Mouse (Mus musculus): ENCODE results near the gene Tacc3. TPM values are rescaled to one million over a fixed set of nuclear protein-coding genes. Genes with fewer than 3 reads are reported as not detected.

Tacc3 gene
- polyA plus RNA-seq, 1 experiment from 2014 or later, result 277 TPM

- Histone ChIP-seq H3K4me1 (ENCODE audit: control insufficient read depth, insufficient read depth, low read length) (peaks cover 21% of the 10 kb centered on the region), H3K9me3 (ENCODE audit: control insufficient read depth, low read length) (no peaks in the 10 kb centered on the region), H3K9ac (ENCODE audit: low read length) (no peak overlapping the region), H3K27me3 (ENCODE audit: control insufficient read depth, insufficient read depth, low read length) (peaks cover 14% of the 10 kb centered on the region), H3K36me3 (ENCODE audit: control insufficient read depth, insufficient read depth, low read length) (no peaks in the 10 kb centered on the region), H3K4me2 (no peak overlapping the region), H3K4me3 (ENCODE audit: low read depth, low read length) (no peak overlapping the region), H3K27ac (ENCODE audit: low read depth, low read length) (no peak overlapping the region)
- 93% methylated on average over 4 of the region's 4 CpGs for WGBS
- ATAC-seq (ENCODE audit: low FRiP score) (no peak), DNase-seq (ENCODE audit: low spot score, missing footprints) (no peak)
These were observed 27.0 kb downstream of the Tacc3 start for GRCm38 (mm10) chr5:33684932-33685331.

- Histone ChIP-seq H3K4me3 (ENCODE audit: low read depth, low read length) (no peak overlapping the region), H3K4me1 (ENCODE audit: control insufficient read depth, insufficient read depth, low read length) (peaks cover 34% of the 10 kb centered on the region), H3K9me3 (ENCODE audit: control insufficient read depth, low read length) (no peaks in the 10 kb centered on the region), H3K27me3 (ENCODE audit: control insufficient read depth, insufficient read depth, low read length) (peaks cover 23% of the 10 kb centered on the region), H3K27ac (ENCODE audit: low read depth, low read length) (no peak overlapping the region), H3K9ac (ENCODE audit: low read length) (no peak overlapping the region), H3K36me3 (ENCODE audit: control insufficient read depth, insufficient read depth, low read length) (no peaks in the 10 kb centered on the region), H3K4me2 (no peak overlapping the region)
- ATAC-seq (ENCODE audit: low FRiP score) (no peak), DNase-seq (ENCODE audit: low spot score, missing footprints) (no peak)
- WGBS, result 87% methylated on average over 4 of the region's 4 CpGs
These were observed 29.2 kb downstream of the Tacc3 start for GRCm38 (mm10) chr5:33687142-33687541.

GRCm38 (mm10) chr5:33688278-33689220 lies 30.6 kb downstream of the Tacc3 start:
- DNase-seq (ENCODE audit: low spot score, missing footprints) (peak; percentile 92), ATAC-seq (ENCODE audit: low FRiP score) (no peak)
- Histone ChIP-seq H3K27me3 (ENCODE audit: control insufficient read depth, insufficient read depth, low read length) (peaks cover 33% of the 10 kb centered on the region), H3K27ac (ENCODE audit: low read depth, low read length) (peak overlapping the region; percentile 55; the same call in 1 of the 2 replicates), H3K36me3 (ENCODE audit: control insufficient read depth, insufficient read depth, low read length) (no peaks in the 10 kb centered on the region), H3K4me2 (no peak overlapping the region), H3K9me3 (ENCODE audit: control insufficient read depth, low read length) (no peaks in the 10 kb centered on the region), H3K4me1 (ENCODE audit: control insufficient read depth, insufficient read depth, low read length) (peaks cover 46% of the 10 kb centered on the region), H3K9ac (ENCODE audit: low read length) (peak overlapping the region; percentile 24), H3K4me3 (ENCODE audit: low read depth, low read length) (no peak overlapping the region)
- WGBS, result 46% methylated on average over 14 of the region's 14 CpGs

- Histone ChIP-seq H3K9ac (ENCODE audit: low read length) (peak overlapping the region; percentile 34; the same call in 1 of the 2 replicates), H3K27ac (ENCODE audit: low read depth, low read length) (peak overlapping the region; percentile 41; the same call in 1 of the 2 replicates), H3K4me2 (peak overlapping the region; percentile 23), H3K36me3 (ENCODE audit: control insufficient read depth, insufficient read depth, low read length) (no peaks in the 10 kb centered on the region), H3K4me3 (ENCODE audit: low read depth, low read length) (no peak overlapping the region), H3K4me1 (ENCODE audit: control insufficient read depth, insufficient read depth, low read length) (peaks cover 46% of the 10 kb centered on the region), H3K27me3 (ENCODE audit: control insufficient read depth, insufficient read depth, low read length) (peaks cover 39% of the 10 kb centered on the region), H3K9me3 (ENCODE audit: control insufficient read depth, low read length) (no peaks in the 10 kb centered on the region)
- ATAC-seq (ENCODE audit: low FRiP score) (peak; percentile 85), DNase-seq (ENCODE audit: low spot score, missing footprints) (peak; percentile 93)
- 19% methylated on average over 20 of the region's 20 CpGs for WGBS
These were observed 31.4 kb downstream of the Tacc3 start for GRCm38 (mm10) chr5:33689221-33689844.

- 80% methylated on average over 11 of the region's 11 CpGs for WGBS
- no peak overlapping the region for H3K4me3 ChIP-seq (ENCODE audit: low read depth, low read length)
- no peaks in the 10 kb centered on the region for H3K9me3 ChIP-seq (ENCODE audit: control insufficient read depth, low read length)
- H3K36me3 ChIP-seq (ENCODE audit: control insufficient read depth, insufficient read depth, low read length), result no peaks in the 10 kb centered on the region
- H3K9ac ChIP-seq (ENCODE audit: low read length), result peak overlapping the region; percentile 34; the same call in 1 of the 2 replicates
- ATAC-seq (ENCODE audit: low FRiP score), result no peak
- peak overlapping the region; percentile 41; the same call in 1 of the 2 replicates for H3K27ac ChIP-seq (ENCODE audit: low read depth, low read length)
- H3K4me2 ChIP-seq, result peak overlapping the region; percentile 23; the same call in 1 of the 2 replicates
- H3K27me3 ChIP-seq (ENCODE audit: control insufficient read depth, insufficient read depth, low read length), result peaks cover 39% of the 10 kb centered on the region
- DNase-seq (ENCODE audit: low spot score, missing footprints), result no peak
- peaks cover 53% of the 10 kb centered on the region for H3K4me1 ChIP-seq (ENCODE audit: control insufficient read depth, insufficient read depth, low read length)
These were observed 32.1 kb downstream of the Tacc3 start for GRCm38 (mm10) chr5:33689852-33690645.

GRCm38 (mm10) chr5:33692393-33692792 lies 34.5 kb downstream of the Tacc3 start:
- Histone ChIP-seq H3K27ac (ENCODE audit: low read depth, low read length) (peak overlapping the region; percentile 69), H3K27me3 (ENCODE audit: control insufficient read depth, insufficient read depth, low read length) (peaks cover 47% of the 10 kb centered on the region), H3K4me1 (ENCODE audit: control insufficient read depth, insufficient read depth, low read length) (peaks cover 76% of the 10 kb centered on the region), H3K9me3 (ENCODE audit: control insufficient read depth, low read length) (no peaks in the 10 kb centered on the region), H3K4me3 (ENCODE audit: low read depth, low read length) (peak overlapping the region; percentile 6; the same call in 1 of the 2 replicates), H3K36me3 (ENCODE audit: control insufficient read depth, insufficient read depth, low read length) (no peaks in the 10 kb centered on the region), H3K9ac (ENCODE audit: low read length) (peak overlapping the region; percentile 45), H3K4me2 (peak overlapping the region; percentile 22; the same call in 1 of the 2 replicates)
- ATAC-seq (ENCODE audit: low FRiP score), result no peak
- peak; percentile 94 for DNase-seq (ENCODE audit: low spot score, missing footprints)
- 3% methylated on average over 24 of the region's 24 CpGs for WGBS

GRCm38 (mm10) chr5:33694461-33694847 lies 36.5 kb downstream of the Tacc3 start:
- Histone ChIP-seq H3K27ac (ENCODE audit: low read depth, low read length) (peak overlapping the region; percentile 91), H3K4me1 (ENCODE audit: control insufficient read depth, insufficient read depth, low read length) (peaks cover 82% of the 10 kb centered on the region), H3K27me3 (ENCODE audit: control insufficient read depth, insufficient read depth, low read length) (peaks cover 58% of the 10 kb centered on the region), H3K4me2 (peak overlapping the region; percentile 59; the same call in 1 of the 2 replicates), H3K4me3 (ENCODE audit: low read depth, low read length) (no peak overlapping the region), H3K9ac (ENCODE audit: low read length) (peak overlapping the region; percentile 51; the same call in 1 of the 2 replicates), H3K9me3 (ENCODE audit: control insufficient read depth, low read length) (no peaks in the 10 kb centered on the region), H3K36me3 (ENCODE audit: control insufficient read depth, insufficient read depth, low read length) (no peaks in the 10 kb centered on the region)
- WGBS, result 25% methylated on average over 9 of the region's 9 CpGs
- ATAC-seq (ENCODE audit: low FRiP score) (no peak), DNase-seq (ENCODE audit: low spot score, missing footprints) (peak; percentile 94)

- Histone ChIP-seq H3K4me3 (ENCODE audit: low read depth, low read length) (peak overlapping the region; percentile 26), H3K4me2 (peak overlapping the region; percentile 59), H3K27me3 (ENCODE audit: control insufficient read depth, insufficient read depth, low read length) (peaks cover 60% of the 10 kb centered on the region), H3K9ac (ENCODE audit: low read length) (peak overlapping the region; percentile 51), H3K36me3 (ENCODE audit: control insufficient read depth, insufficient read depth, low read length) (no peaks in the 10 kb centered on the region), H3K4me1 (ENCODE audit: control insufficient read depth, insufficient read depth, low read length) (peaks cover 81% of the 10 kb centered on the region), H3K27ac (ENCODE audit: low read depth, low read length) (peak overlapping the region; percentile 91), H3K9me3 (ENCODE audit: control insufficient read depth, low read length) (no peaks in the 10 kb centered on the region)
- DNase-seq (ENCODE audit: low spot score, missing footprints) (peak; percentile 96), ATAC-seq (ENCODE audit: low FRiP score) (peak; percentile 90)
- WGBS, result 1% methylated on average over 66 of the region's 71 CpGs
These were observed 37.2 kb downstream of the Tacc3 start for GRCm38 (mm10) chr5:33694848-33695717.
